Comparison of ENCODE assay signal across 17 mouse cellular contexts in the genomic region with DNA sequence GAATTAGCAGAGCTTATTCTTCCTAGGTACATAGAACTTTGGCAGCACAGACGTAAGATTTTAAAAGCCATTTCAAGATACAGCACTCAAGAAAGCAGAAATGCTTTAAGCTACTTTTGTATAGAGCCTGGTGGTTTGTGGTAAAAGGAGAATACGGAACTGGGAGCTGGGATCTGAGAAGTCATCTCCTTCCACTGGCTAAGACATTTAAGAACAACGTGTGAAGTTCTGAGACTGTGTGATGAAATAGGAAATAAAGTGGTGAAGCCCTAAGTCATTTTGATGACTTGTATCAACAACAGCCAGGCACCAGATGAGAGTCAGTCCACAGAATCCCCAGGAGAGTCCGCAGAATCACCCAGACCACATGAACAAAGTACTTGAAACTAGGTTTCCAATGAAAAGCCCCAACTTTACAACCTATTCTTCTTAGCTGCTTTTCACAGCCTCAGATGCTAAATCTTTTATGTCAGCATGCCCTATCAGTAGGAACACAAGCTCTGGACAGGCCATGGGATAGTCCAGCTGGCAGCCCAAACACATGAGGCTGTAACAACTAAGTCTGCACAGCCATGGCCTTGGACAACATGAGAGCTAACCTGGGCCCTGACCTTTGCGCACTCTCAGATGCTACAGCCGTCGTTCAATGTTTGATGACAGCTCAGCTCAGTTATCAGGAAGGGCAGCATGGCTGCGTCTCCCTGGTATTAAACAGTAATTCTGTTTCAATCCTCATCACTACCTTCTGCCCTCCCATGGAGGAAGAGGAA.
DNase-seq lines count a peak whose midpoint lies in the region; ATAC-seq and TF ChIP-seq lines count a peak whose summit lies in the region.
"Had no signal": no experiment of that assay in that cellular context is flagged by ENCODE, and none has a peak within 500 bp of the region (broad histone marks: within the 10 kb centered on the region; RNA-seq: fewer than 3 reads in every experiment).

No protein-coding gene starts in this region.

- no peak for TF ChIP-seq CTCF in gastrocnemius, adult 2 months (IDR thresholded peaks at IDR 0.05)

- H3K4me3 ChIP-seq in gastrocnemius, adult 2 months = no peak overlapping the region
- H3K4me3 ChIP-seq: embryonic facial prominence, embryonic 15.5 days; forebrain, embryonic 13.5 days; heart, embryonic 15.5 days; hindbrain, embryonic 15.5 days; liver, embryonic 15.5 days had no signal

- ATAC-seq in hematopoietic stem cell, adult 5-6 weeks (replicated peaks in 1 of 2; ENCODE audit: insufficient read depth in 1 of 2, low FRiP score in 2 of 2, low TSS enrichment in 1 of 2, low read depth in 1 of 2, poor library complexity in 2 of 2, severe bottlenecking in 2 of 2) = peak; percentile 82 to 84
- ATAC-seq in neutrophil, adult 5-6 weeks (ENCODE audit: extremely low read depth, insufficient number of reproducible peaks, low FRiP score, poor library complexity, severe bottlenecking) = peak; percentile 45; the same call in 1 of the 2 replicates

- H3K27ac ChIP-seq in gastrocnemius, adult 2 months = peak overlapping the region; percentile 31; the same call in 1 of the 2 replicates
- H3K27ac ChIP-seq: embryonic facial prominence, embryonic 15.5 days; heart, embryonic 15.5 days; hindbrain, embryonic 15.5 days; liver, embryonic 15.5 days had no signal

- no peak for DNase-seq in gastrocnemius, adult 2 months
- no peak for DNase-seq in gastrocnemius, postnatal 14 days
- peak; percentile 22 for DNase-seq in lung, postnatal 36 days
- DNase-seq in lung, postnatal 4 days = no peak
- no peak for DNase-seq in frontal cortex, postnatal 25 days (ENCODE audit: low spot score in 2 of 2)
- no peak for DNase-seq in urinary bladder, postnatal 14 days (ENCODE audit: low spot score)
- DNase-seq: cerebellum, postnatal 36 days; gastrocnemius, postnatal 36 days; right cerebral cortex, postnatal 14 days; thymus, adult 2 months had no signal

- intact Hi-C loops in gastrocnemius, adult 2 months (cut with DNase I) = loop anchor here (1.0 to 10.0 kb wide), 3 partner anchors 90 to 207 kb away; a partner anchor contains a TSS
- intact Hi-C loops in gastrocnemius, postnatal 14 days (cut with DNase I; ENCODE audit: low total_unique reads) = loop anchor here (2.0 to 5.0 kb wide), 2 partner anchors 95 to 177 kb away; a partner anchor contains a TSS
